Mouse (Mus musculus) stomach, embryonic 14.5 days (tissue): Measurements from ENCODE around the gene Tom1l2. TPM values are rescaled to one million over a fixed set of nuclear protein-coding genes. Genes with fewer than 3 reads are reported as not detected.

Experiments used
- ATAC-seq: fragments of 200-750 bp; cut with Nextera tagmentation; 2 replicates; pipeline ENCODE4 v1.8.0; 2017; ENCODE audit warnings: low read depth, moderate TSS enrichment; ENCODE audit not compliant: insufficient number of reproducible peaks, insufficient read depth, low FRiP score
- H3K27ac ChIP-seq: fragments of 300-500 bp; sonication (generic); 2 replicates; pipeline ENCODE4 v1.5.1; 2014; ENCODE audit warnings: mild to moderate bottlenecking, low read length, moderate library complexity, mixed read lengths
- H3K27me3 ChIP-seq: fragments of 300-500 bp; sonication (generic); 2 replicates; pipeline ENCODE4 v1.6.1; 2014; ENCODE audit warnings: low read length, control low read depth, mixed read lengths; ENCODE audit not compliant: control insufficient read depth, insufficient read depth
- H3K36me3 ChIP-seq: fragments of 300-500 bp; sonication (generic); 2 replicates; pipeline ENCODE4 v1.6.1; 2014; ENCODE audit warnings: mild to moderate bottlenecking, control low read depth, low read length, moderate library complexity, mixed read lengths; ENCODE audit not compliant: control insufficient read depth, insufficient read depth
- H3K4me1 ChIP-seq: fragments of 300-500 bp; sonication (generic); 2 replicates; pipeline ENCODE4 v1.6.1; 2014; ENCODE audit warnings: low read length, control low read depth, mixed read lengths; ENCODE audit not compliant: control insufficient read depth, insufficient read depth
- H3K4me2 ChIP-seq: fragments of 300-500 bp; sonication (generic); replicated peaks from 2 replicates; pipeline ENCODE4 v1.6.1; 2014; ENCODE audit warnings: low read depth, low read length, control low read depth
- H3K4me3 ChIP-seq: fragments of 300-500 bp; sonication (generic); 2 replicates; pipeline ENCODE4 v1.5.1; 2014; ENCODE audit warnings: low read depth, low read length, control low read depth
- H3K9ac ChIP-seq: fragments of 300-500 bp; sonication (generic); replicated peaks from 2 replicates; pipeline ENCODE4 v1.6.1; 2014; ENCODE audit warnings: low read depth, mild to moderate bottlenecking, control low read depth, low read length, moderate library complexity, mixed read lengths
- H3K9me3 ChIP-seq: fragments of 300-500 bp; sonication (generic); 2 replicates; pipeline ENCODE4 v1.6.1; 2016; ENCODE audit warnings: low read depth, low read length, control low read depth; ENCODE audit not compliant: control insufficient read depth
- WGBS: fragments of 180-500 bp; shearing (Covaris S2); extraction: QIAGEN DNeasy Blood & Tissue Kit; methylation state at CpG from one replicate; pipeline ENCODE4 v1.1.7; 2014; 5-methylcytosine and 5-hydroxymethylcytosine counted together
- polyA plus RNA-seq: library from polyadenylated mRNA; unstranded; fragments of >200 nt; fragmentation: Nextera tagmentation; extraction: Ambion mirVana; gene quantifications from 2 replicates; pipeline ENCODE4 v1.2.1, GENCODE M21; 2014

Tom1l2 gene
- polyA plus RNA-seq, 1 experiment from 2014 or later, result 22.2 TPM

DNA sequence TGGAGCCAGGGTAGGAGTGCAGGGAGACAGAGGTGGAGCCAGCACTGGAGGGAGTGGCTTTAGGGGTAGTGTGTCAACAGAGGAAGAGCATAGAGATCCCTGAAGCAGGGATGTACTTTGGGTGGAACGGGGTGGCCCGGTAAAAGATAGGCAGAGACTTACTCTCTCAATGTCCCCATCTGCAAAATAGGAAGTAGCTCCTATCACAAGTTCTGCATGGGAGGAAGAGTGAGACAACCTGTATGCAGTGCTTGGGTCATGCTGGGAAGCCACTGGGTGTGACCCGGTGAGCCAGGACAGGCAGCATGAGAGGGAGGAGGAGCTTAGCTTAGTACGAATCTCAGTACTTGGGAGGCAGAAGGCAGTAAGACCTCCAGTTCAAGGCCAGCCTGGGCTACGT lies 6.4 kb upstream of the Tom1l2 start:
- WGBS, result 52% methylated on average over 5 of the region's 5 CpGs
- Histone ChIP-seq H3K36me3 (no peaks in the 10 kb centered on the region), H3K27me3 (no peaks in the 10 kb centered on the region), H3K9ac (no peak overlapping the region), H3K27ac (no peak overlapping the region), H3K4me1 (no peaks in the 10 kb centered on the region), H3K4me3 (no peak overlapping the region), H3K9me3 (no peaks in the 10 kb centered on the region), H3K4me2 (no peak overlapping the region)
- ATAC-seq, result no peak

DNA sequence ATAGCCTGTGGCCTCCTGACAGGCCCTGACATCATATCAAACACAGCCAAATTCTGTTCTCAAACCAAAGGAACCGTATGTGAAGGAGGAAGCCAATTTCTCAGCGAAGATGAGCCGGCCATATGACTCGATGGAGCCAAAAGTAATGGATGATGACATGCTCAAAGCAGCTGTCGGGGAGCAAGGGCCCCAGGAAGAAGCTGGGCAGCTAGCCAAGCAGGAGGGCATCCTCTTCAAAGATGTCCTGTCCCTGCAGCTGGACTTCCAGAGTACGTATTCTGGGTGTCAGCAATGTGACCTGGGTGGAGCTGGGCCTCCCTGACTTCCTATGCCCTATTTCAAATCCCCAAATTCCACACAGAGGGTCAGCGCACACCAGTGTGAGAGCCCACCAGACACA lies 5.8 kb upstream of the Tom1l2 start:
- no peak overlapping the region for H3K4me2 ChIP-seq
- H3K36me3 ChIP-seq, result no peaks in the 10 kb centered on the region
- ATAC-seq, result no peak
- H3K9me3 ChIP-seq, result no peaks in the 10 kb centered on the region
- H3K4me1 ChIP-seq, result no peaks in the 10 kb centered on the region
- WGBS, result 50% methylated on average over 7 of the region's 7 CpGs
- no peak overlapping the region for H3K4me3 ChIP-seq
- no peak overlapping the region for H3K9ac ChIP-seq
- H3K27me3 ChIP-seq, result no peaks in the 10 kb centered on the region
- no peak overlapping the region for H3K27ac ChIP-seq

DNA sequence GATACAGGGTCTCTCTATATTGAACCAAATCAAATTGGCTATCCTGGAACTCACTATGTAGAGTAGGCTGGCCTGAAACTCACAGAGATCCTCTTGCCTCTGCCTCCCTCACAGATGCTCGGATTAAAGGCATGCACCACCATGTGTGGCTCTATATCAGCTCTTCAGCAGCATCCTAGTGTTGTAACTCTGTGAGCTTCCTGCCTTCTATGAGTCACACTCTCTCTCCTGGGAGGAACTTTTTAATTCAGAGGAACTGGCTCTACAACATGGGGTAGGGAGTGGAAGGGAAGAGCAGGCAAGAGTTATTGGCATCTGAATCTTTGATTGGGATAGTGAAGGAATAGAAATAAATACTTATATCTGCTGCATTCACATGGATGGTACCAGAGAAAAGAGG lies 4.4 kb upstream of the Tom1l2 start:
- H3K27ac ChIP-seq, result no peak overlapping the region
- no peak overlapping the region for H3K9ac ChIP-seq
- 41% methylated on average over 1 of the region's 1 CpGs for WGBS
- no peaks in the 10 kb centered on the region for H3K9me3 ChIP-seq
- H3K27me3 ChIP-seq, result no peaks in the 10 kb centered on the region
- no peaks in the 10 kb centered on the region for H3K4me1 ChIP-seq
- H3K4me2 ChIP-seq, result no peak overlapping the region
- no peak for ATAC-seq
- H3K4me3 ChIP-seq, result no peak overlapping the region
- H3K36me3 ChIP-seq, result no peaks in the 10 kb centered on the region

DNA sequence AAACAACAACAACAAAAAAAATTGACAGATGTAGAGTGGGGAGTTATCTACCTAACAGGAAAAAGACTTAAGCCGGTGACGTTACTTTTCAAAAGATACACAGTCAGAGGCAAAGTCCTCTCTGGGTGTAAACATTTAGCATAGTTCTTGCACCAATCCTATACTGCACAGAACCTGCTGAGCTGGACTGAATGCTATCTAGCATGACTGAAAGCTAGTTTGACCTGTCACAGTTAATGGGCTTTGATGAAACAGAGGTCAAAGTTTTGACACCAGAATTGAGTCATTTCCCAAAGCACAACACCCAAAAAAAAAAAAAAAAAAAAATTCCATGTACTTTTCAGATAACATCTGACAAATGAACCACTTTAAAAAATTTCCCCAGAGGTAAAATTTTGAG lies 3.2 kb upstream of the Tom1l2 start:
- no peaks in the 10 kb centered on the region for H3K9me3 ChIP-seq
- no peak overlapping the region for H3K9ac ChIP-seq
- 0 out of 2 replicates have a peak, but pooled peaks cover 8% of the 10 kb centered on the region for H3K4me1 ChIP-seq
- WGBS, result 67% methylated on average over 2 of the region's 2 CpGs
- H3K27me3 ChIP-seq, result no peaks in the 10 kb centered on the region
- H3K27ac ChIP-seq, result no peak overlapping the region
- no peak for ATAC-seq
- H3K36me3 ChIP-seq, result no peaks in the 10 kb centered on the region
- H3K4me2 ChIP-seq, result no peak overlapping the region
- no peak overlapping the region for H3K4me3 ChIP-seq

DNA sequence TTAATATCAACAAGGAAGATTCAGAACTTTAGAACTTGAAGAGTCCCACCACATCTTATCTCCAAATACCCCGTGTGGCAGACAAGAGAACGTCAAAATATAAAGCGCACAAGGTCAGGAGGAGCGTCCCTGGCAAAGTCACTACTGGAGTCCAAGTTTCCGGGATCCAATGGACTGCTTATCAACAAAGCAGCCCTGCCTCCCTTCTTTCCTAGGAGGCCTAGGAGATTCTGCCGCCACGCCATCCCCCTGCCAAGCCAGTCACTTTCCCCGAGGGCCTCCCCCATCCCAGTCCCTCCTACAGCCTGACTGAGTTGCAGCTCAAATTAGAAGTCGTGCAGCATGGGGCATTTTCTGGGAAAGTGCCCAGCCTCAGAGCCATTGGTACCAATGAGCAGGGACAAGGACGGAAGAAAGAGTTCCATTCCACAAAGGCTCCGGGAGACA lies 757 bp downstream of the Tom1l2 start:
- no peaks in the 10 kb centered on the region for H3K27me3 ChIP-seq
- peak overlapping the region; percentile 89 for H3K4me2 ChIP-seq
- H3K4me3 ChIP-seq, result peak overlapping the region; percentile 75
- no peaks in the 10 kb centered on the region for H3K36me3 ChIP-seq
- peak overlapping the region; percentile 44; the same call in 1 of the 2 replicates for H3K27ac ChIP-seq
- no peak for ATAC-seq
- 0 out of 2 replicates have a peak, but pooled peaks cover 8% of the 10 kb centered on the region for H3K4me1 ChIP-seq
- peak overlapping the region; percentile 68 for H3K9ac ChIP-seq
- 14% methylated on average over 11 of the region's 11 CpGs for WGBS
- no peaks in the 10 kb centered on the region for H3K9me3 ChIP-seq

DNA sequence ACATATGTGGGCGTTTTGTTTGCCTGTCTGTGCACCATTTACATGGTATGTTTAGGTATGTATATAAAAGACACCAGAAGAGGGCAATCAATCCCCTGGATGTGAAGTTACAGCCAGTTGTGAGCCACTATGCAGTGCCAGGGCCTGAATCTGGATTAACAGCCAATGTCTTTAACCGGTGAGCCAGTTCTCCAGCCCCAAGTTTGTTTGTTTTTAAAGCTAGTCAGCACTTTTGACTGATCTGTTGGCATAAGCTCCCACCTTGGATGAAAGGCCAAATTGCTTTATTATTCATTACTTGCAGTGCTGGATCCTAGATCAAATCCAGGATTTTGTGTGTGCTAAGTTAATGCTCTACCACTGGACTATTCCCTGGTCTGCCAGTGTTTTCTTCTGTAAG lies 1.3 kb downstream of the Tom1l2 start:
- Histone ChIP-seq H3K9me3 (no peaks in the 10 kb centered on the region), H3K4me1 (0 out of 2 replicates have a peak, but pooled peaks cover 8% of the 10 kb centered on the region), H3K36me3 (no peaks in the 10 kb centered on the region), H3K9ac (no peak overlapping the region), H3K4me2 (peak overlapping the region; percentile 89), H3K27ac (no peak overlapping the region), H3K4me3 (peak overlapping the region; percentile 75), H3K27me3 (no peaks in the 10 kb centered on the region)
- 51% methylated on average over 2 of the region's 2 CpGs for WGBS
- ATAC-seq, result no peak

DNA sequence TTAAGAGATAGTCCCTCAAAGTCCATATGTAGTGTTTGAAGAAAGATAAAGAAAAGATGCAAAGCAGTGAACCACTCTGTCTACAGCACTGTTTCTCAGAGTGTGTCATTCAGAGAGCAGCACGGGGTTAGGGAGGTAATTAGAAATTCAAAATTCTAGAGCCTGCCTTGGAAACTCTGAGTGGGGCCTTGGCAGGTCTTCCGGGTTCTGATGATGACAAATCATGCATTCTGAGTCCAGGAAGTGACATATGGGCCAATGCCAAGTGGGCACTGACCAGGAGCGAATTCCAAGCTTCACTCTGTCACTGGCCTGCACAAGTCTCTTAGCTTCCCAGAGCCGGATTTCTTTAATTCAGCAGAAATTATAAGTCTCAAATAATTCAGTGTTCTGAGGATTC lies 6.2 kb downstream of the Tom1l2 start:
- ATAC-seq, result no peak
- Histone ChIP-seq H3K4me2 (no peak overlapping the region), H3K4me1 (0 out of 2 replicates have a peak, but pooled peaks cover 3% of the 10 kb centered on the region), H3K4me3 (no peak overlapping the region), H3K27me3 (no peaks in the 10 kb centered on the region), H3K9ac (no peak overlapping the region), H3K36me3 (no peaks in the 10 kb centered on the region), H3K9me3 (no peaks in the 10 kb centered on the region), H3K27ac (no peak overlapping the region)
- WGBS, result 65% methylated on average over 4 of the region's 4 CpGs

DNA sequence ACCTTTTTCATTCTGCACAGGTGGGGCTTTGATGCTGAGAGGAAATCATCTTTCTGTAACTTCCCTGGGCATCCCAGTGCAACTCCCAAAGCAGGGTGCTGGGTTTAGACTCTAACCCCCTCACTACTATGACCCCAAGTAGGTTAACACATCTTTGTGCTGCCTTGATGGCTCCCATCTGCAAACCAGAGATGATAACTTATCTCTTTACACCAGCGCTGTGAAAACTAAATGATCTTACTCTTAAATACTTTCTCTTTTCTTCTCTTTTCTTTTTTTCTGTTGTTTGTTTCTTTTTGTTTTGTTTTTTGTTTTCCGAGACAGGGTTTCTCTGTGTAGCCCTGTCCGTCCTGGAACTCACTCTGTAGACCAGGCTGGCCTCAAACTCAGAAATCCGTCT lies 6.8 kb downstream of the Tom1l2 start:
- no peak overlapping the region for H3K4me3 ChIP-seq
- H3K27ac ChIP-seq, result no peak overlapping the region
- H3K27me3 ChIP-seq, result no peaks in the 10 kb centered on the region
- H3K4me2 ChIP-seq, result no peak overlapping the region
- no peaks in the 10 kb centered on the region for H3K4me1 ChIP-seq
- 79% methylated on average over 4 of the region's 4 CpGs for WGBS
- ATAC-seq, result no peak
- H3K9ac ChIP-seq, result no peak overlapping the region
- no peaks in the 10 kb centered on the region for H3K36me3 ChIP-seq
- H3K9me3 ChIP-seq, result no peaks in the 10 kb centered on the region

DNA sequence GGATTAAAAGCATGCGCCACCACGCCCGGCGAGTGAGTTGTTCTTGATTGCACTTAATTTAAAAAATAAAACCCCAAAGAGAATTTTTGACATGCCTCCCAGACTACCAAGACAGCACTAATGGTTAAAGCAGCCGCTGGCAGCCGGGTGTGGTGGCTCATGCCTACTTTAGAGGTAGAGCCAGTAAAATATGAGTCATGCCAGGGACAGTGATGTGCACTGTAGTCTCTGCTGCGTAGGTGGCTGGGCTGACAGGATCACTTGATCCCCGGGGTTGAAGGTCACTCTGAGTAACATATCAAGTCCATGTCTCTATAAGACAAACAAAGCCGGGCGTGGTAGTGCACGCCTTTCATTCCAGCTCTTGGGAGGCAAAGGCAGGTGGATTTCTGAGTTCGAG lies 13.3 kb downstream of the Tom1l2 start:
- ATAC-seq, result no peak
- no peaks in the 10 kb centered on the region for H3K36me3 ChIP-seq
- H3K9ac ChIP-seq, result no peak overlapping the region
- no peaks in the 10 kb centered on the region for H3K9me3 ChIP-seq
- H3K4me1 ChIP-seq, result no peaks in the 10 kb centered on the region
- H3K27me3 ChIP-seq, result no peaks in the 10 kb centered on the region
- H3K27ac ChIP-seq, result no peak overlapping the region
- no peak overlapping the region for H3K4me2 ChIP-seq
- WGBS, result 86% methylated on average over 12 of the region's 12 CpGs
- H3K4me3 ChIP-seq, result no peak overlapping the region
